Mouse (Mus musculus): ENCODE results near the gene Nr0b2. TPM values are rescaled to one million over a fixed set of nuclear protein-coding genes. Genes with fewer than 3 reads are reported as not detected.
"Not testable (repeated sequence)": the region's sequence is repeated elsewhere in the genome, so short reads cannot be mapped to it uniquely, and the experiment has no call there.

Nr0b2 gene
- 3.3 and 4.1 TPM in 2 replicates for polyA plus RNA-seq (2014; fragmentation: Nextera tagmentation; extraction: Ambion mirVana)

GRCm38 (mm10) chr4:133552768-133553447, at the start of gene Nr0b2:
TSS of gene Nr0b2 (plus strand) at chr4:133553376.
- no peaks in the 10 kb centered on the region for H3K4me1 ChIP-seq (ENCODE audit: control insufficient read depth, insufficient read depth, low read length)
- peak within 1 kb of the TSS; percentile 11; the same call in 1 of the 2 replicates for H3K4me3 ChIP-seq (ENCODE audit: low read depth, low read length)
- ATAC-seq (ENCODE audit: insufficient number of reproducible peaks, insufficient read depth, low FRiP score, low read depth), result 0 out of 2 replicates have a peak, but pooled peaks have one; percentile 55
- no peaks in the 10 kb centered on the region for H3K27me3 ChIP-seq (ENCODE audit: control insufficient read depth, insufficient read depth, low read length)
- peak within 1 kb of the TSS; percentile 26 for H3K4me2 ChIP-seq (replicated peaks; ENCODE audit: low read depth, low read length)
- H3K9me3 ChIP-seq (ENCODE audit: control insufficient read depth, low read depth, low read length), result no peaks in the 10 kb centered on the region
- no peaks in the 10 kb centered on the region for H3K36me3 ChIP-seq (ENCODE audit: control insufficient read depth, insufficient read depth, low read length)
- no peak within 1 kb of the TSS for H3K9ac ChIP-seq (replicated peaks; ENCODE audit: low read depth, low read length)
- H3K27ac ChIP-seq (ENCODE audit: low read length), result peak within 1 kb of the TSS; percentile 39; the same call in 1 of the 2 replicates
- 62% methylated on average over 10 of the region's 10 CpGs for WGBS

DNA sequence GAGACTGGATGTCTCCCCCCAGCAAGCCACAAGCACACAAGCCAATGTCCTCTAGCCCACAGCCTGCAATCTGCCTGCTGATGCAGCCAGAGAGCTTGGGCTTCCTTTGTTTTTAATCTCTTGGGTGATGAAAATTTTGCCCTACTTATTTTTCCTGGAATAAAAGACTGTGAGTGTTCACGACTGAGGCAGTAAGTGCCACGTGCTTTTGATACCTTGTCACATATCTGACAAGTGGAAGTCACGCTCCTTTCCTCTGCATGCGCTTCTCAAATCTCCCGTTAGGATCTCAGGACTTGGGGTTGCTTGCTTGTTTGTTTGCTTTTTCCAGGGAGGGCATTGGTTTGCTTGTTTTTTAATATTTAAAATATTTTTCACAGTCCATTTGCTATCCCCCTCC, 48.9 kb upstream of the Nr0b2 start:
- H3K4me3 ChIP-seq (ENCODE audit: low read depth, low read length), result no peak overlapping the region
- 54% methylated on average over 5 of the region's 5 CpGs for WGBS
- no peak overlapping the region for H3K4me2 ChIP-seq (replicated peaks; ENCODE audit: low read depth, low read length)
- no peak overlapping the region for H3K27ac ChIP-seq (ENCODE audit: low read length)
- H3K9me3 ChIP-seq (ENCODE audit: control insufficient read depth, low read depth, low read length), result no peaks in the 10 kb centered on the region
- H3K4me1 ChIP-seq (ENCODE audit: control insufficient read depth, insufficient read depth, low read length), result no peaks in the 10 kb centered on the region
- H3K9ac ChIP-seq (replicated peaks; ENCODE audit: low read depth, low read length), result no peak overlapping the region
- no peak for ATAC-seq (ENCODE audit: insufficient number of reproducible peaks, insufficient read depth, low FRiP score, low read depth)
- H3K36me3 ChIP-seq (ENCODE audit: control insufficient read depth, insufficient read depth, low read length), result no peaks in the 10 kb centered on the region
- H3K27me3 ChIP-seq (ENCODE audit: control insufficient read depth, insufficient read depth, low read length), result peaks cover 12% of the 10 kb centered on the region

DNA sequence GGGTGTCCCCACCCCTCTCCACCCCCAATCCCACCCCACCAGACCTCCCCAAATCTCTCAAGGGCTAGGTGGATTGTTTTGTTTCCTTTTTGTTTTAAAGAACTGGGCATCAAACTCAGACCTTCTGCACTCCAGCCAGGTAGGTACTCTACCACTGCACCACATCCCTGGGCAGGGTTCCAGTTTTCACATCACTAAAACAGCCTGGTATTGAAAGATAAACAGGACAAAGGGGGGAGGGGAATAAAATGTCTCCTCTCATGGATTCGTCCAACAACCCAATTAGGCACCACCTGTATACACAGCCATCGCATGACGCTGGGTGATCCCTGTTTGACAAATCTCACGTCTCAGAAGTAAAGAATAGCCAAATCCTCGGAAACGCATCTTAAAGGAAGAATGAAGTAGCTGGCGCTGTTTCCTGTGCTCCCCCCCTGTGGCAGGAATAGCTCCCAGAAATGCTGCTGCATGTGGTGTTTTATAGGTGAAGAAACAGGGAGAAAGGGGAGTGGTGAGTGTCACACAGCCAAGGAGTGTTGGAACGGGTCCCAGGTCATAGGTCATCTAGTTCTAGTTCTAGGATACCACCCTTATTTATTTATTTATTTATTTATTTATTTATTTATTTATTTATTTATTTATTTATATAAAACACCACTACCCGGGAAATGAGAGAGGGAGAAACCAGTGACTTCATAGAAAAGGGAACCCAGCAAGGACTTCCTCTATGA, 48.3 kb upstream of the Nr0b2 start:
- no peak overlapping the region for H3K27ac ChIP-seq (ENCODE audit: low read length)
- H3K27me3 ChIP-seq (ENCODE audit: control insufficient read depth, insufficient read depth, low read length), result peaks cover 6% of the 10 kb centered on the region; the same call in 1 of the 2 replicates
- no peak overlapping the region for H3K9ac ChIP-seq (replicated peaks; ENCODE audit: low read depth, low read length)
- no peaks in the 10 kb centered on the region for H3K4me1 ChIP-seq (ENCODE audit: control insufficient read depth, insufficient read depth, low read length)
- 60% methylated on average over 9 of the region's 9 CpGs for WGBS
- no peaks in the 10 kb centered on the region for H3K36me3 ChIP-seq (ENCODE audit: control insufficient read depth, insufficient read depth, low read length)
- ATAC-seq (ENCODE audit: insufficient number of reproducible peaks, insufficient read depth, low FRiP score, low read depth), result no peak
- no peak overlapping the region for H3K4me2 ChIP-seq (replicated peaks; ENCODE audit: low read depth, low read length)
- H3K9me3 ChIP-seq (ENCODE audit: control insufficient read depth, low read depth, low read length), result no peaks in the 10 kb centered on the region
- no peak overlapping the region for H3K4me3 ChIP-seq (ENCODE audit: low read depth, low read length)

DNA sequence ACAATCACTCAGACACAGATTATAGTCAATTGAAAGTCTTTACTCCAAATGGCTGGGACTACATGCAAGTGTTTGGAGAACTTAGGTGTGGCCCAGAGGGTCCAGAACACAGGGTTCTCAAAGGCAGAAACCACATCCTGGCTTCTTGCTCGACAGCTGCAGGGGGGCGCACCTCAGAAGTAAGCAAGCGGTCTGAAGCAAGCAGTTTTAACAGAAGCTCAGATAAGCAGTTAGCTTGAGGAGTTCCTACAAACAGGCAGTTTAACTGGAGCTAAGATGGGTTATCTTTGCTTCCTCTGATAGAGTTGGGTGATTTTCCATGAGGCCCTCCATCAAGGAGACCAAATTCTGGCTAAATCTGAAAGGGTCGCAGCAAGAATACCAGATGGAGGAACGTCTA, 46.6 kb upstream of the Nr0b2 start:
- WGBS, result 66% methylated on average over 5 of the region's 5 CpGs
- ATAC-seq (ENCODE audit: insufficient number of reproducible peaks, insufficient read depth, low FRiP score, low read depth), result no peak

DNA sequence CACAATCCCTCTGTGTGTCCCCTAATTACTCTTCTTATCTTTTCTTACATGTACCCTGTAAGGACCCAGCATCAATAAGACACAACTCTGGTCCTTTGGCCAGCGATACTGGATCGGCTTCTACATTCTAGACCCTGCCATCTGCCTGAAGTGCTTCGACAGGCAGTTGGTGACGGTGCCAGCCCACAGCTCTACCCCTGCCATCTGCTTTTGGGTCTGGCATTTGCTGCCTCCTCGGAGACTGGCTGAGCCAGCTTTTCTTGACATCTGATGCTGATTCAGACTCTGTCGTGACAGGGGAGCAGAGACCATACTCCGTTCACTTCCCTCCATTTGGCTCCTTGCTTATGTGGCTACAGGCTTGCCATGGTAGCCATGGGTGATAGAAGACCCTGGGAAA, 44.2 kb upstream of the Nr0b2 start:
- Histone ChIP-seq H3K9ac (replicated peaks; ENCODE audit: low read depth, low read length) (no peak overlapping the region), H3K27ac (ENCODE audit: low read length) (no peak overlapping the region), H3K9me3 (ENCODE audit: control insufficient read depth, low read depth, low read length) (no peaks in the 10 kb centered on the region), H3K4me3 (ENCODE audit: low read depth, low read length) (no peak overlapping the region), H3K27me3 (ENCODE audit: control insufficient read depth, insufficient read depth, low read length) (no peaks in the 10 kb centered on the region), H3K4me2 (replicated peaks; ENCODE audit: low read depth, low read length) (no peak overlapping the region), H3K4me1 (ENCODE audit: control insufficient read depth, insufficient read depth, low read length) (no peaks in the 10 kb centered on the region), H3K36me3 (ENCODE audit: control insufficient read depth, insufficient read depth, low read length) (no peaks in the 10 kb centered on the region)
- WGBS, result 82% methylated on average over 7 of the region's 7 CpGs
- ATAC-seq (ENCODE audit: insufficient number of reproducible peaks, insufficient read depth, low FRiP score, low read depth), result no peak

More for the DNA sequence above, 46.6 kb upstream of the Nr0b2 start:
- Histone ChIP-seq H3K9ac (replicated peaks; ENCODE audit: low read depth, low read length) (no peak overlapping the region), H3K4me2 (replicated peaks; ENCODE audit: low read depth, low read length) (no peak overlapping the region), H3K4me3 (ENCODE audit: low read depth, low read length) (no peak overlapping the region), H3K27me3 (ENCODE audit: control insufficient read depth, insufficient read depth, low read length) (no peaks in the 10 kb centered on the region), H3K4me1 (ENCODE audit: control insufficient read depth, insufficient read depth, low read length) (no peaks in the 10 kb centered on the region), H3K36me3 (ENCODE audit: control insufficient read depth, insufficient read depth, low read length) (no peaks in the 10 kb centered on the region), H3K9me3 (ENCODE audit: control insufficient read depth, low read depth, low read length) (no peaks in the 10 kb centered on the region), H3K27ac (ENCODE audit: low read length) (no peak overlapping the region)

GRCm38 (mm10) chr4:133511050-133511449, 42.1 kb upstream of the Nr0b2 start:
- no peak overlapping the region for H3K4me3 ChIP-seq (ENCODE audit: low read depth, low read length)
- H3K4me1 ChIP-seq (ENCODE audit: control insufficient read depth, insufficient read depth, low read length), result no peaks in the 10 kb centered on the region
- no peak overlapping the region for H3K27ac ChIP-seq (ENCODE audit: low read length)
- 79% methylated on average over 5 of the region's 5 CpGs for WGBS
- no peak overlapping the region for H3K4me2 ChIP-seq (replicated peaks; ENCODE audit: low read depth, low read length)
- no peaks in the 10 kb centered on the region for H3K9me3 ChIP-seq (ENCODE audit: control insufficient read depth, low read depth, low read length)
- H3K27me3 ChIP-seq (ENCODE audit: control insufficient read depth, insufficient read depth, low read length), result no peaks in the 10 kb centered on the region
- H3K9ac ChIP-seq (replicated peaks; ENCODE audit: low read depth, low read length), result no peak overlapping the region
- H3K36me3 ChIP-seq (ENCODE audit: control insufficient read depth, insufficient read depth, low read length), result no peaks in the 10 kb centered on the region
- ATAC-seq (ENCODE audit: insufficient number of reproducible peaks, insufficient read depth, low FRiP score, low read depth), result no peak

GRCm38 (mm10) chr4:133512511-133512910, 40.7 kb upstream of the Nr0b2 start:
- not testable (repeated sequence) for H3K27me3 ChIP-seq (ENCODE audit: control insufficient read depth, insufficient read depth, low read length); H3K9ac ChIP-seq (replicated peaks; ENCODE audit: low read depth, low read length); H3K4me3 ChIP-seq (ENCODE audit: low read depth, low read length); H3K27ac ChIP-seq (ENCODE audit: low read length); H3K4me2 ChIP-seq (replicated peaks; ENCODE audit: low read depth, low read length); ATAC-seq (ENCODE audit: insufficient number of reproducible peaks, insufficient read depth, low FRiP score, low read depth); H3K4me1 ChIP-seq (ENCODE audit: control insufficient read depth, insufficient read depth, low read length); H3K36me3 ChIP-seq (ENCODE audit: control insufficient read depth, insufficient read depth, low read length); H3K9me3 ChIP-seq (ENCODE audit: control insufficient read depth, low read depth, low read length)
- WGBS, result 50% methylated on average over 4 of the region's 5 CpGs

- ATAC-seq (ENCODE audit: insufficient number of reproducible peaks, insufficient read depth, low FRiP score, low read depth), result no peak; the same call in 1 of the 2 replicates
- 16% methylated on average over 8 of the region's 8 CpGs for WGBS
Measured at GRCm38 (mm10) chr4:133512972-133513371, 40.2 kb upstream of the Nr0b2 start.

More at GRCm38 (mm10) chr4:133512972-133513371, 40.2 kb upstream of the Nr0b2 start:
- Histone ChIP-seq H3K4me1 (ENCODE audit: control insufficient read depth, insufficient read depth, low read length) (no peaks in the 10 kb centered on the region), H3K27me3 (ENCODE audit: control insufficient read depth, insufficient read depth, low read length) (no peaks in the 10 kb centered on the region), H3K4me2 (replicated peaks; ENCODE audit: low read depth, low read length) (no peak overlapping the region), H3K36me3 (ENCODE audit: control insufficient read depth, insufficient read depth, low read length) (no peaks in the 10 kb centered on the region), H3K27ac (ENCODE audit: low read length) (no peak overlapping the region), H3K4me3 (ENCODE audit: low read depth, low read length) (no peak overlapping the region), H3K9me3 (ENCODE audit: control insufficient read depth, low read depth, low read length) (no peaks in the 10 kb centered on the region), H3K9ac (replicated peaks; ENCODE audit: low read depth, low read length) (no peak overlapping the region)
